ENCODE assay signal across 17 mouse cellular contexts in genomic region chr3:85590090-85590754, GRCm38 (mm10). TPM values are rescaled to one million over a fixed set of nuclear protein-coding genes. Genes with fewer than 3 reads are reported as not detected.
A peak's percentile ranks its signal among the peaks of the same experiment; 100 is the strongest.
DNase-seq lines count a peak whose midpoint lies in the region; ATAC-seq and TF ChIP-seq lines count a peak whose summit lies in the region.
"Had no signal": no experiment of that assay in that cellular context is flagged by ENCODE, and none has a peak within 500 bp of the region (broad histone marks: within the 10 kb centered on the region; RNA-seq: fewer than 3 reads in every experiment).

No protein-coding gene starts in this region.

- peak; percentile 37 for DNase-seq in forebrain, postnatal 0 days
- no peak for DNase-seq in forebrain, embryonic 11.5 days (ENCODE audit: low spot score)
- DNase-seq in right cerebral cortex, adult 18-20 months = peak; percentile 38
- no peak for DNase-seq in right cerebral cortex, postnatal 25 days
- DNase-seq in heart, embryonic 10.5 days (ENCODE audit: low spot score) = no peak
- DNase-seq in telencephalon, adult 2 months (ENCODE audit: low read depth, low spot score) = peak; percentile 64
- DNase-seq in kidney, adult 8-10 months = no peak
- DNase-seq: B cell, adult 2 months; gastrocnemius, postnatal 36 days; kidney, adult 2 months; thymus, adult 18-20 months had no signal

- no peaks in the 10 kb centered on the region for H3K9me3 ChIP-seq in forebrain, postnatal 0 days (ENCODE audit: low read length)
- H3K9me3 ChIP-seq in forebrain, embryonic 11.5 days (ENCODE audit: control insufficient read depth, low read length) = no peaks in the 10 kb centered on the region
- H3K9me3 ChIP-seq in heart, embryonic 10.5 days = no peaks in the 10 kb centered on the region
- H3K9me3 ChIP-seq: embryonic facial prominence, embryonic 15.5 days; forebrain, embryonic 13.5 days; hindbrain, embryonic 13.5 days; lung, embryonic 15.5 days; megakaryocyte, embryonic 14.5 days had no signal

- H3K4me3 ChIP-seq in forebrain, postnatal 0 days (ENCODE audit: low read depth, low read length) = no peak overlapping the region
- no peak overlapping the region for H3K4me3 ChIP-seq in forebrain, embryonic 11.5 days (ENCODE audit: low read depth, low read length)
- H3K4me3 ChIP-seq in heart, embryonic 10.5 days = no peak overlapping the region
- H3K4me3 ChIP-seq: embryonic facial prominence, embryonic 15.5 days; forebrain, embryonic 13.5 days; hindbrain, embryonic 13.5 days; lung, embryonic 15.5 days; megakaryocyte, embryonic 14.5 days had no signal

- H3K9ac ChIP-seq in forebrain, postnatal 0 days = no peak overlapping the region
- H3K9ac ChIP-seq in forebrain, embryonic 11.5 days (ENCODE audit: low read length) = no peak overlapping the region
- H3K9ac ChIP-seq: embryonic facial prominence, embryonic 15.5 days; forebrain, embryonic 13.5 days; hindbrain, embryonic 13.5 days; lung, embryonic 15.5 days had no signal

- H3K4me1 ChIP-seq in forebrain, postnatal 0 days (ENCODE audit: insufficient read depth) = no peaks in the 10 kb centered on the region
- H3K4me1 ChIP-seq in forebrain, embryonic 11.5 days (replicated peaks; ENCODE audit: control insufficient read depth, insufficient read depth, low read length) = no peaks in the 10 kb centered on the region
- H3K4me1 ChIP-seq in heart, embryonic 10.5 days = peaks cover 32% of the 10 kb centered on the region
- H3K4me1 ChIP-seq: embryonic facial prominence, embryonic 15.5 days; forebrain, embryonic 13.5 days; hindbrain, embryonic 13.5 days; lung, embryonic 15.5 days had no signal

- 69% methylated on average over 3 of the region's 3 CpGs for WGBS in forebrain, postnatal 0 days
- 89% methylated on average over 3 of the region's 3 CpGs for WGBS in forebrain, embryonic 11.5 days
- 71% methylated on average over 3 of the region's 3 CpGs for WGBS in heart, embryonic 10.5 days

- H3K27ac ChIP-seq in forebrain, postnatal 0 days (ENCODE audit: low read depth, low read length) = no peak overlapping the region
- H3K27ac ChIP-seq in forebrain, embryonic 11.5 days (ENCODE audit: low read depth, low read length) = no peak overlapping the region
- H3K27ac ChIP-seq in heart, embryonic 10.5 days = peak overlapping the region; percentile 82
- H3K27ac ChIP-seq: embryonic facial prominence, embryonic 15.5 days; forebrain, embryonic 13.5 days; hindbrain, embryonic 13.5 days; lung, embryonic 15.5 days had no signal

- H3K4me2 ChIP-seq in forebrain, postnatal 0 days (ENCODE audit: low read depth) = no peak overlapping the region
- no peak overlapping the region for H3K4me2 ChIP-seq in forebrain, embryonic 11.5 days (ENCODE audit: low read depth, low read length, severe bottlenecking)
- H3K4me2 ChIP-seq: embryonic facial prominence, embryonic 15.5 days; forebrain, embryonic 13.5 days; hindbrain, embryonic 13.5 days; lung, embryonic 15.5 days had no signal

- H3K36me3 ChIP-seq in forebrain, postnatal 0 days (ENCODE audit: insufficient read depth) = no peaks in the 10 kb centered on the region
- H3K36me3 ChIP-seq in forebrain, embryonic 11.5 days (ENCODE audit: control insufficient read depth, insufficient read depth, low read length) = no peaks in the 10 kb centered on the region
- no peaks in the 10 kb centered on the region for H3K36me3 ChIP-seq in heart, embryonic 10.5 days
- H3K36me3 ChIP-seq: embryonic facial prominence, embryonic 15.5 days; lung, embryonic 15.5 days had no signal

- no peak for TF ChIP-seq CTCF in forebrain, postnatal 0 days (IDR thresholded peaks at IDR 0.05; ENCODE audit: low read depth)

- peak; percentile 40; the same call in 1 of the 2 replicates for ATAC-seq in forebrain, postnatal 0 days
- no peak for ATAC-seq in forebrain, embryonic 11.5 days (replicated peaks; ENCODE audit: low FRiP score)
- no peak for ATAC-seq in monocyte, adult 5-6 weeks (replicated peaks; ENCODE audit: insufficient number of reproducible peaks, low FRiP score, low TSS enrichment, poor library complexity, severe bottlenecking)
- ATAC-seq: forebrain, embryonic 13.5 days had no signal

- H3K27me3 ChIP-seq in forebrain, postnatal 0 days (ENCODE audit: insufficient read depth, low read length) = no peaks in the 10 kb centered on the region
- no peaks in the 10 kb centered on the region for H3K27me3 ChIP-seq in forebrain, embryonic 11.5 days (ENCODE audit: control insufficient read depth, insufficient read depth, low read length)
- H3K27me3 ChIP-seq in heart, embryonic 10.5 days (ENCODE audit: insufficient read depth, poor library complexity, severe bottlenecking) = no peaks in the 10 kb centered on the region
- H3K27me3 ChIP-seq: embryonic facial prominence, embryonic 15.5 days; forebrain, embryonic 13.5 days; hindbrain, embryonic 13.5 days; lung, embryonic 15.5 days; megakaryocyte, embryonic 14.5 days had no signal

RNA-seq across cellular contexts. Expression of gene Gatb, which starts 16.3 kb away (rescaled TPM):
- 19.2 and 62.9 TPM in 2 replicates for total RNA-seq in forebrain, postnatal 0 days (2014; rRNA removed)
- 21.1 and 23.0 TPM in 2 replicates for polyA plus RNA-seq in forebrain, postnatal 0 days (2015; fragmentation: Nextera tagmentation; extraction: Ambion mirVana)
- 25.6 and 26.8 TPM in 2 replicates for polyA plus RNA-seq in forebrain, embryonic 11.5 days (2014; fragmentation: Nextera tagmentation; extraction: Ambion mirVana)
- 32.3 and 45.0 TPM in 2 replicates for polyA plus RNA-seq in heart, embryonic 10.5 days (2016; fragmentation: Nextera tagmentation; extraction: Ambion mirVana)
- 2.3 to 7.2 TPM (median 4.9 TPM) in 3 replicates for total RNA-seq in monocyte, adult 5-6 weeks (2017)

Comparison
In these comparisons a context has a peak if more than half of its experiments do, and no peak if none do; other contexts are left out.
1. DNase-seq: peak in forebrain, postnatal 0 days (single experiment), right cerebral cortex, adult 18-20 months (single experiment) and telencephalon, adult 2 months (single experiment); none in forebrain, embryonic 11.5 days (single experiment), right cerebral cortex, postnatal 25 days (single experiment), heart, embryonic 10.5 days (single experiment) and kidney, adult 8-10 months (0 of 2).